Mouse (Mus musculus) lung, embryonic 16.5 days (tissue): ENCODE data around the gene Slc25a33. TPM values are rescaled to one million over a fixed set of nuclear protein-coding genes. Genes with fewer than 3 reads are reported as not detected.

Experiments used
- ATAC-seq: fragments of 200-750 bp; cut with Nextera tagmentation; 2 replicates; pipeline ENCODE4 v1.8.0; 2017; ENCODE audit warnings: low read depth, mild to moderate bottlenecking, moderate library complexity
- H3K27ac ChIP-seq: fragments of 300-500 bp; sonication (generic); 2 replicates; pipeline ENCODE4 v1.5.1; 2014; ENCODE audit warnings: mild to moderate bottlenecking, control low read depth, low read length
- H3K27me3 ChIP-seq: fragments of 300-500 bp; sonication (generic); 2 replicates; pipeline ENCODE4 v1.6.1; 2014; ENCODE audit warnings: low read depth, low read length, mixed read lengths; ENCODE audit not compliant: control insufficient read depth, insufficient read depth
- H3K36me3 ChIP-seq: fragments of 300-500 bp; sonication (generic); 2 replicates; pipeline ENCODE4 v1.6.1; 2014; ENCODE audit warnings: low read length; ENCODE audit not compliant: control insufficient read depth, insufficient read depth
- H3K4me1 ChIP-seq: fragments of 300-500 bp; sonication (generic); replicated peaks from 2 replicates; pipeline ENCODE4 v1.6.1; 2014; ENCODE audit warnings: low read length, mixed read lengths; ENCODE audit not compliant: control insufficient read depth, insufficient read depth
- H3K4me2 ChIP-seq: fragments of 300-500 bp; sonication (generic); 2 replicates; pipeline ENCODE4 v1.6.1; 2014; ENCODE audit warnings: low read depth, low read length, control low read depth
- H3K4me3 ChIP-seq: fragments of 300-500 bp; sonication (generic); 2 replicates; pipeline ENCODE4 v1.5.1; 2014; ENCODE audit warnings: mild to moderate bottlenecking, low read length, control low read depth
- H3K9ac ChIP-seq: fragments of 300-500 bp; sonication (generic); 2 replicates; pipeline ENCODE4 v1.6.1; 2014; ENCODE audit warnings: low read length, control low read depth
- H3K9me3 ChIP-seq: fragments of 300-500 bp; sonication (generic); 2 replicates; pipeline ENCODE4 v1.6.1; 2016; ENCODE audit warnings: low read length; ENCODE audit not compliant: control insufficient read depth
- WGBS: fragments of 180-500 bp; shearing (Covaris S2); extraction: QIAGEN DNeasy Blood & Tissue Kit; methylation state at CpG from one replicate; pipeline ENCODE4 v1.1.7; 2014; 5-methylcytosine and 5-hydroxymethylcytosine counted together
- polyA plus RNA-seq: library from polyadenylated mRNA; unstranded; fragments of >200 nt; fragmentation: Nextera tagmentation; extraction: Ambion mirVana; gene quantifications from 2 replicates; pipeline ENCODE4 v1.2.1, GENCODE M21; 2015

The Slc25a33 gene
- polyA plus RNA-seq, 1 experiment from 2014 or later = 5.8 TPM

GRCm38 (mm10) chr4:149808584-149809227, 34.6 kb upstream of the Slc25a33 start:
- no peak overlapping the region for H3K4me2 ChIP-seq
- peak; percentile 45; the same call in 1 of the 2 replicates for ATAC-seq

GRCm38 (mm10) chr4:149808060-149808567, 34.0 kb upstream of the Slc25a33 start:
- 38% methylated on average over 14 of the region's 14 CpGs for WGBS
- Histone ChIP-seq H3K27me3 (peaks cover 9% of the 10 kb centered on the region), H3K4me3 (no peak overlapping the region), H3K4me1 (no peaks in the 10 kb centered on the region), H3K4me2 (no peak overlapping the region), H3K9ac (no peak overlapping the region), H3K9me3 (no peaks in the 10 kb centered on the region), H3K36me3 (no peaks in the 10 kb centered on the region), H3K27ac (no peak overlapping the region)
- ATAC-seq = no peak

More at GRCm38 (mm10) chr4:149808584-149809227, 34.6 kb upstream of the Slc25a33 start:
- Histone ChIP-seq H3K27ac (no peak overlapping the region), H3K4me3 (no peak overlapping the region), H3K36me3 (no peaks in the 10 kb centered on the region), H3K9me3 (no peaks in the 10 kb centered on the region), H3K4me1 (no peaks in the 10 kb centered on the region), H3K9ac (no peak overlapping the region), H3K27me3 (peaks cover 9% of the 10 kb centered on the region)
- 23% methylated on average over 11 of the region's 11 CpGs for WGBS

- no peak overlapping the region for H3K9ac ChIP-seq
- no peak overlapping the region for H3K27ac ChIP-seq
- no peak overlapping the region for H3K4me3 ChIP-seq
- no peaks in the 10 kb centered on the region for H3K36me3 ChIP-seq
- H3K4me2 ChIP-seq = no peak overlapping the region
- peak; percentile 86 for ATAC-seq
- H3K9me3 ChIP-seq = no peaks in the 10 kb centered on the region
- whole genome bisulfite sequencing = 42% methylated on average over 19 of the region's 19 CpGs
- peaks cover 9% of the 10 kb centered on the region for H3K27me3 ChIP-seq
- no peaks in the 10 kb centered on the region for H3K4me1 ChIP-seq
Observed at GRCm38 (mm10) chr4:149806699-149807381, 32.8 kb upstream of the Slc25a33 start.

GRCm38 (mm10) chr4:149802269-149802668, 28.2 kb upstream of the Slc25a33 start:
- H3K36me3 ChIP-seq = no peaks in the 10 kb centered on the region
- 46% methylated on average over 9 of the region's 9 CpGs for WGBS

GRCm38 (mm10) chr4:149800576-149800975, 26.5 kb upstream of the Slc25a33 start:
- no peak overlapping the region for H3K9ac ChIP-seq
- ATAC-seq = no peak
- WGBS = 84% methylated on average over 2 of the region's 2 CpGs

More at GRCm38 (mm10) chr4:149802269-149802668, 28.2 kb upstream of the Slc25a33 start:
- no peaks in the 10 kb centered on the region for H3K27me3 ChIP-seq
- H3K4me1 ChIP-seq = peaks cover 7% of the 10 kb centered on the region; the same call in 1 of the 2 replicates
- no peak for ATAC-seq
- H3K9me3 ChIP-seq = no peaks in the 10 kb centered on the region
- no peak overlapping the region for H3K4me2 ChIP-seq
- H3K4me3 ChIP-seq = no peak overlapping the region
- no peak overlapping the region for H3K9ac ChIP-seq
- no peak overlapping the region for H3K27ac ChIP-seq

GRCm38 (mm10) chr4:149800172-149800464, 26.0 kb upstream of the Slc25a33 start:
- 84% methylated on average over 6 of the region's 6 CpGs for whole genome bisulfite sequencing
- Histone ChIP-seq H3K27me3 (no peaks in the 10 kb centered on the region), H3K4me2 (no peak overlapping the region), H3K27ac (no peak overlapping the region; the same call in 1 of the 2 replicates), H3K4me3 (no peak overlapping the region), H3K9ac (no peak overlapping the region), H3K36me3 (no peaks in the 10 kb centered on the region), H3K9me3 (no peaks in the 10 kb centered on the region), H3K4me1 (peaks cover 7% of the 10 kb centered on the region; the same call in 1 of the 2 replicates)
- ATAC-seq = 0 out of 2 replicates have a peak, but pooled peaks have one; percentile 36

More at GRCm38 (mm10) chr4:149800576-149800975, 26.5 kb upstream of the Slc25a33 start:
- Histone ChIP-seq H3K27me3 (no peaks in the 10 kb centered on the region), H3K9me3 (no peaks in the 10 kb centered on the region), H3K4me3 (no peak overlapping the region), H3K36me3 (no peaks in the 10 kb centered on the region), H3K27ac (no peak overlapping the region), H3K4me1 (peaks cover 7% of the 10 kb centered on the region; the same call in 1 of the 2 replicates), H3K4me2 (no peak overlapping the region)

GRCm38 (mm10) chr4:149799346-149800171, 25.5 kb upstream of the Slc25a33 start:
- Histone ChIP-seq H3K27ac (no peak overlapping the region; the same call in 1 of the 2 replicates), H3K4me1 (peaks cover 7% of the 10 kb centered on the region; the same call in 1 of the 2 replicates), H3K9ac (no peak overlapping the region), H3K27me3 (no peaks in the 10 kb centered on the region), H3K4me2 (no peak overlapping the region), H3K4me3 (no peak overlapping the region), H3K9me3 (no peaks in the 10 kb centered on the region), H3K36me3 (no peaks in the 10 kb centered on the region)
- WGBS = 71% methylated on average over 16 of the region's 16 CpGs
- no peak for ATAC-seq

- Histone ChIP-seq H3K4me1 (peaks cover 7% of the 10 kb centered on the region; the same call in 1 of the 2 replicates), H3K9ac (no peak overlapping the region), H3K27me3 (no peaks in the 10 kb centered on the region), H3K4me2 (no peak overlapping the region), H3K4me3 (no peak overlapping the region), H3K27ac (no peak overlapping the region), H3K36me3 (no peaks in the 10 kb centered on the region), H3K9me3 (no peaks in the 10 kb centered on the region)
- WGBS = 34% methylated on average over 7 of the region's 7 CpGs
- peak; percentile 81 for ATAC-seq
Observed at GRCm38 (mm10) chr4:149798684-149799309, 24.7 kb upstream of the Slc25a33 start.
